Mouse (Mus musculus): ENCODE measurements around the gene Sycp2l. TPM values are rescaled to one million over a fixed set of nuclear protein-coding genes. Genes with fewer than 3 reads are reported as not detected.
A peak's percentile ranks its signal among the peaks of the same experiment; 100 is the strongest.

The Sycp2l gene
- 0.23 and 0.30 TPM in 2 replicates for polyA plus RNA-seq (2014; fragmentation: Nextera tagmentation; extraction: Ambion mirVana)

DNA sequence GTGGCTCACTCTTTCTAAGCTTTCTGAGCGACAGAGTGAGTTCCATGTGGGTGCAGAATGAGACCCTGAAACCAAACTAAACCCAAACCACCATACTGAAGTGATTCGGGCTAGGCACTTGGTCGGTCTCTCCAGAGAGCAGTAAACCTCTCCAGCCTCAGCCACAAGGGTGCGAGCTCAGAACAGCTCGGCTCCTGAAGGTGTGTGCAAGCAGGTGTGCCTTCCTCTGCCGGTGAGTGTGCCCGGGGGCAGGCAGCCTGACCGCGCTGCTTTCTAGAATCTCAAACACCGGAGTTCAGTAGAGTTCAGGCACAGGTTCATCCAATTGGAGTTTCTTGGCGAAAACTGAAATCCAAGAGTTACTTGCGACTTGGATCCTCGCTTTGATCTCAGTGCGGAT lies at the start of gene Sycp2l:
Gene Sycp2l, plus strand, starts transcription at position 368 of the 400 bp plus-strand sequence.
- WGBS = 20% methylated on average over 14 of the region's 14 CpGs
- Histone ChIP-seq H3K9me3 (ENCODE audit: control insufficient read depth, low read length) (no peaks in the 10 kb centered on the region), H3K27ac (ENCODE audit: low read depth) (no peak within 1 kb of the TSS), H3K4me1 (replicated peaks; ENCODE audit: control insufficient read depth, insufficient read depth, low read length) (no peaks in the 10 kb centered on the region), H3K9ac (ENCODE audit: low read length) (no peak within 1 kb of the TSS), H3K4me3 (ENCODE audit: low read depth, low read length) (peak within 1 kb of the TSS; percentile 13; the same call in 1 of the 2 replicates), H3K36me3 (ENCODE audit: control insufficient read depth, insufficient read depth, low read length) (no peaks in the 10 kb centered on the region), H3K27me3 (replicated peaks; ENCODE audit: control insufficient read depth, insufficient read depth, low read length) (0 out of 2 replicates have a peak, but pooled peaks cover 12% of the 10 kb centered on the region), H3K4me2 (ENCODE audit: low read length) (peak within 1 kb of the TSS; percentile 42)
- peak; percentile 72; the same call in 1 of the 2 replicates for ATAC-seq (replicated peaks; ENCODE audit: low FRiP score, low TSS enrichment, low read depth)
- peak; percentile 61 for DNase-seq (ENCODE audit: low spot score)

DNA sequence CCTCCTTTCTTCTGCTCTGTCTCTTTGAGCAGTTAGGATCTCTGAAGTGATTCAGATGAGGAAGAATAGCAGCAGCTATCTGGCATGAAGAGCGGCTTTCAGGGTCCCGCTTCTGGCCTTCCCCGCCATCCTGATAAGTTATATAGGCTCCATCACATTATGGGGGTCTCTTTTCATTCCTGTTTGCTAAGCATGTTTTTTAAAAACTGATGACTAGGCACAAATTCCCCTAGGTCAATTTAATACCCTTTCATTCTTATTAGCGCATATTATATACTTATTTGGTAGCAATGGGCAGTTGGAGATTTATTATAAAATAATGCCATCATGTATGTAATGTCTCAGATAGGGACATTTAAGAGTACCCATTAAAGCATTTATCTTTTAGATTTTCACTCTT lies 46.5 kb upstream of the Sycp2l start:
- Histone ChIP-seq H3K9me3 (ENCODE audit: control insufficient read depth, low read length) (no peaks in the 10 kb centered on the region), H3K4me1 (replicated peaks; ENCODE audit: control insufficient read depth, insufficient read depth, low read length) (no peaks in the 10 kb centered on the region), H3K27me3 (replicated peaks; ENCODE audit: control insufficient read depth, insufficient read depth, low read length) (no peaks in the 10 kb centered on the region), H3K4me3 (ENCODE audit: low read depth, low read length) (no peak overlapping the region), H3K9ac (ENCODE audit: low read length) (no peak overlapping the region), H3K27ac (ENCODE audit: low read depth) (no peak overlapping the region), H3K4me2 (ENCODE audit: low read length) (no peak overlapping the region), H3K36me3 (ENCODE audit: control insufficient read depth, insufficient read depth, low read length) (no peaks in the 10 kb centered on the region)
- DNase-seq (ENCODE audit: low spot score) (no peak), ATAC-seq (replicated peaks; ENCODE audit: low FRiP score, low TSS enrichment, low read depth) (no peak)
- 98% methylated on average over 4 of the region's 4 CpGs for whole genome bisulfite sequencing

DNA sequence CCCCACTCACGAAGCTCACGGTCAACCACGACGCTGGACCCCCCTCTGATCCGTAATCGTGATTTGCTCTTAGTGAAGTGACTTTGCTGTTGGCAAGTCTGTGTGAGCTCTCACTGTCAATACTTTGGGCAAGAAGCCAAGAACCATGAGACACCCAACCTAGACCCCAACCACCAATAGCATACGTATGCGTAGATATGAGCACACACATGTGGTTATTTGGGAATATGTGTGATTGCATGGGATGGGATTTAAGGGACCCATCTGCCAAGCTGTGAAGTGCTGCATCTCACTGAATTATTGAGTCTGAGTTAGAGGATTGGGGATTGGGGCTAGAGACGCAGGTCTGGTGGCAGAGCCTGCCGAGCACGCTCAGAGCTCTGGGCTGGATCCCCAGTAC lies 42.5 kb upstream of the Sycp2l start:
- DNase-seq (ENCODE audit: low spot score) (no peak), ATAC-seq (replicated peaks; ENCODE audit: low FRiP score, low TSS enrichment, low read depth) (no peak)
- Histone ChIP-seq H3K36me3 (ENCODE audit: control insufficient read depth, insufficient read depth, low read length) (no peaks in the 10 kb centered on the region), H3K4me1 (replicated peaks; ENCODE audit: control insufficient read depth, insufficient read depth, low read length) (no peaks in the 10 kb centered on the region), H3K27ac (ENCODE audit: low read depth) (no peak overlapping the region), H3K9ac (ENCODE audit: low read length) (no peak overlapping the region), H3K4me2 (ENCODE audit: low read length) (no peak overlapping the region), H3K27me3 (replicated peaks; ENCODE audit: control insufficient read depth, insufficient read depth, low read length) (no peaks in the 10 kb centered on the region), H3K4me3 (ENCODE audit: low read depth, low read length) (no peak overlapping the region), H3K9me3 (ENCODE audit: control insufficient read depth, low read length) (no peaks in the 10 kb centered on the region)
- 93% methylated on average over 11 of the region's 11 CpGs for WGBS

DNA sequence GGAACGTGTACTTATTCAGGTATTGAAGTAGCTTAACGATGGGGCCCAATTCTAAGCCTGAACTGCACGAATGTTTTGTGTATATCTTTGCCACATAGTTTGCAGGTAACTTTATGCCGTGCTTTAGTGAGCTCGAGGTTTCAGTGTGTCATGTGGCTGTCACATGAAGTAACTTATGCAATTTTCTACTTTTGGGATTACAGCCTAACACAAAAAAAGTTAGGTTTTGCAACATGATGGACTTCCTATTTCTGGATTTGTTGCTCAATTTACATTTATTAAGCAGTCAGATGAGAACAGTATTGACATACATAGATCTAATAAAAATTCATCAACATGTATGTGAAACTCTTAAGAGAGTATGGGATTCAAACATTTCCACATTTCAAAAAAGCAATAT lies 40.3 kb upstream of the Sycp2l start:
- H3K4me1 ChIP-seq (replicated peaks; ENCODE audit: control insufficient read depth, insufficient read depth, low read length) = no peaks in the 10 kb centered on the region
- peaks cover 7% of the 10 kb centered on the region for H3K27me3 ChIP-seq (replicated peaks; ENCODE audit: control insufficient read depth, insufficient read depth, low read length)
- ATAC-seq (replicated peaks; ENCODE audit: low FRiP score, low TSS enrichment, low read depth) (no peak), DNase-seq (ENCODE audit: low spot score) (no peak)
- WGBS = 84% methylated on average over 5 of the region's 5 CpGs
- no peaks in the 10 kb centered on the region for H3K36me3 ChIP-seq (ENCODE audit: control insufficient read depth, insufficient read depth, low read length)
- H3K4me2 ChIP-seq (ENCODE audit: low read length) = no peak overlapping the region
- H3K4me3 ChIP-seq (ENCODE audit: low read depth, low read length) = no peak overlapping the region
- no peak overlapping the region for H3K27ac ChIP-seq (ENCODE audit: low read depth)
- H3K9ac ChIP-seq (ENCODE audit: low read length) = no peak overlapping the region
- H3K9me3 ChIP-seq (ENCODE audit: control insufficient read depth, low read length) = no peaks in the 10 kb centered on the region

DNA sequence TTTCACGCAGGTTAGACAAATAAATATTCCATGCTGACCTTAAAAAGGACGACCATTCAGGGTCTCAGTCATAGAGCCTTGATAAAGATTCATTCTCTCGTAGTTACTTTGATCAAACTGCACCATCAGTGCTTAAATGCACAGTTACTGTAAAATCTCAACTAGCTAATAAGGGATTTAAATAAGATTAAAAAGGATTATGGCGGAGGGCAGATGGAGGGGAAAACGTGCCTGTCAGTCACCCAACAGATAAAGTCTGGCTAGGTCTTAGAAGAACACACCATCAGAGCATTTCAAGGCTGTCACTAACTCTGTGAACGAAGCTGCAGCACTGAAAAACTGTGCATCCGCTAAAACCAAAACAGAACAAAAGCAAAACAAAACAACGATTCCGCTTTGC lies 36.2 kb upstream of the Sycp2l start:
- no peak overlapping the region for H3K9ac ChIP-seq (ENCODE audit: low read length)
- ATAC-seq (replicated peaks; ENCODE audit: low FRiP score, low TSS enrichment, low read depth) = no peak
- WGBS = 67% methylated on average over 9 of the region's 9 CpGs

DNA sequence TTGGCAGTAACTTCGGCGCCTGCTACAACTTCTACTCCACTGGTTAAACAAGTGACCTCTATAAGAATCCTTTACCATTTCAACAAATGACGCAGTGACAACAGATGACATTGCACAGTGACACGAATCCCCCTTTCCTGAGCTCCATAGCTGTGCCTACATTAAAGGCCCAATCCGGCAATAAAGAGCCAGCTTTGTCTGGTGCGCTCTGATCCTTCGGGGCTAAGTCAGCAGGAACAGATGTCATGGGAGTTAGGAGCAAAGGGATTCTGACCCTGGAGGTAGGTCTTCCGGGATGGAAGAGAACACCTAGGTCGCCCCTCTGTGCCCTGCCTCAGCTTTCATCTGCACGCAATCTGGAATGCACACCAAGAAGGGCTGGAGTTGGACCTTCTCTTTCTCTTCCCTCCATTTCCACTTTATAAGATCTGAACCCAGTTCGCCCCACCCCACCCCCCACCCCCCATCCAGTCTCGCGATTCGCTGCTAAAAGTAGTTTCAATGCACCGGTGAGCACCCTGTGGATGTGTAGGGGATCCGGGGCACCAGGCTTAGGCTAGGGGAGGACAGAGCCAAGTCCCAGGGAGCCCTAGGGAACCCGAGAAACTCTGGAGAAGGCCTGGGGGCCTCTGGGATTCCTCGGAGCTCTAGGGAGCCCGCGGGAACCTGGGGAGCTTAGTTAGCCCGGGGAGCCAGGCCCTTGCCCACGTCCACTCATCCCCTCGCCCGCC lies 35.3 kb upstream of the Sycp2l start:
- H3K4me3 ChIP-seq (ENCODE audit: low read depth, low read length) = peak overlapping the region; percentile 43
- H3K27me3 ChIP-seq (replicated peaks; ENCODE audit: control insufficient read depth, insufficient read depth, low read length) = peaks cover 8% of the 10 kb centered on the region
- H3K9ac ChIP-seq (ENCODE audit: low read length) = peak overlapping the region; percentile 43
- no peaks in the 10 kb centered on the region for H3K4me1 ChIP-seq (replicated peaks; ENCODE audit: control insufficient read depth, insufficient read depth, low read length)
- DNase-seq (ENCODE audit: low spot score) (peak; percentile 55), ATAC-seq (replicated peaks; ENCODE audit: low FRiP score, low TSS enrichment, low read depth) (no peak; the same call in 1 of the 2 replicates)
- no peaks in the 10 kb centered on the region for H3K36me3 ChIP-seq (ENCODE audit: control insufficient read depth, insufficient read depth, low read length)
- H3K9me3 ChIP-seq (ENCODE audit: control insufficient read depth, low read length) = no peaks in the 10 kb centered on the region
- H3K27ac ChIP-seq (ENCODE audit: low read depth) = no peak overlapping the region
- peak overlapping the region; percentile 81 for H3K4me2 ChIP-seq (ENCODE audit: low read length)
- WGBS = 9% methylated on average over 24 of the region's 24 CpGs

More for the DNA sequence above, 36.2 kb upstream of the Sycp2l start:
- no peak overlapping the region for H3K4me2 ChIP-seq (ENCODE audit: low read length)
- H3K9me3 ChIP-seq (ENCODE audit: control insufficient read depth, low read length) = no peaks in the 10 kb centered on the region
- no peaks in the 10 kb centered on the region for H3K4me1 ChIP-seq (replicated peaks; ENCODE audit: control insufficient read depth, insufficient read depth, low read length)
- no peaks in the 10 kb centered on the region for H3K36me3 ChIP-seq (ENCODE audit: control insufficient read depth, insufficient read depth, low read length)
- no peak overlapping the region for H3K27ac ChIP-seq (ENCODE audit: low read depth)
- peaks cover 8% of the 10 kb centered on the region for H3K27me3 ChIP-seq (replicated peaks; ENCODE audit: control insufficient read depth, insufficient read depth, low read length)
- H3K4me3 ChIP-seq (ENCODE audit: low read depth, low read length) = no peak overlapping the region
- no peak for DNase-seq (ENCODE audit: low spot score)

DNA sequence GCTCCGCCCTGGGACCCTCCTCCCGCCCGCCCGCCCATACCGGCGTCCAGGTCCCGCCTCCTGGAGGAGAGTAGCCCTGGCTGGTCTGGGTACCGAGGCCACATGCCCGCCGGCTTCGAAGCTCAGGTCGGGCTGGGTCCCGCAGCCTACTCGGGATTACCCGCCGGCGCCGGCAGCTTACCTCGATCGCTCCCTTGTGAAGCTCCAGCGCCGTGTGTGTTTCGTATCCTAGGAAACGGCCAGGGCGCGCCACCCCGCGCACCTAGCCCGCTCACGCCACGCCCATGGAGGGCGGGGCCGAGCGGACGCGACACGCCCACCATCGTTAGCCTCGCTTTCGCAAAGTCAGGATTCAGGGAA lies 34.7 kb upstream of the Sycp2l start, which contains the start of gene Mak:
Gene Mak, minus strand, starts transcription at position 286 of the 360 bp plus-strand sequence.
- no peaks in the 10 kb centered on the region for H3K4me1 ChIP-seq (replicated peaks; ENCODE audit: control insufficient read depth, insufficient read depth, low read length)
- no peaks in the 10 kb centered on the region for H3K36me3 ChIP-seq (ENCODE audit: control insufficient read depth, insufficient read depth, low read length)
- peak; percentile 90 for DNase-seq (ENCODE audit: low spot score)
- H3K4me2 ChIP-seq (ENCODE audit: low read length) = peak within 1 kb of the TSS; percentile 81
- H3K9ac ChIP-seq (ENCODE audit: low read length) = peak within 1 kb of the TSS; percentile 43
- H3K9me3 ChIP-seq (ENCODE audit: control insufficient read depth, low read length) = no peaks in the 10 kb centered on the region
- peaks cover 8% of the 10 kb centered on the region for H3K27me3 ChIP-seq (replicated peaks; ENCODE audit: control insufficient read depth, insufficient read depth, low read length)
- WGBS = under 1% methylated on average over 39 of the region's 40 CpGs
- ATAC-seq (replicated peaks; ENCODE audit: low FRiP score, low TSS enrichment, low read depth) = peak; percentile 90
- peak within 1 kb of the TSS; percentile 43 for H3K4me3 ChIP-seq (ENCODE audit: low read depth, low read length)
- H3K27ac ChIP-seq (ENCODE audit: low read depth) = no peak within 1 kb of the TSS

DNA sequence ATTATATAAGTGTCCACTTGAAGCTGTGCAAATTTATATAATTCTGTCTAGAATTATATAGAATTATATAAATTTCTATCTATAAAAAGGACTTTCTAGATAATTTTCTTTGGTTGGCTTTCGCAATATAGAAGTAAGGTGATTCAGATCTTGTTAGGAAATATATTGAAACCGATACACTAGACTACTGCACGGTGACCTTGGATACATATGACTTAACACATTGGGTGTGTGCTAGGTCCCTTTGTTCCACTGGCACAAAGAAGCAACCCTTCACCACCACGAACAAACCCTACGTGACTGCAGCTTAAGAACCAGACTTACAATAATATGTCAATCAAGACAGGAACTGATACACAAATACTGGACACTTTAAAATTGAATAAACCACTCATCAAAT lies 34.2 kb upstream of the Sycp2l start:
- DNase-seq (ENCODE audit: low spot score) (no peak), ATAC-seq (replicated peaks; ENCODE audit: low FRiP score, low TSS enrichment, low read depth) (no peak)
- Histone ChIP-seq H3K9me3 (ENCODE audit: control insufficient read depth, low read length) (no peaks in the 10 kb centered on the region), H3K4me1 (replicated peaks; ENCODE audit: control insufficient read depth, insufficient read depth, low read length) (no peaks in the 10 kb centered on the region), H3K27me3 (replicated peaks; ENCODE audit: control insufficient read depth, insufficient read depth, low read length) (peaks cover 8% of the 10 kb centered on the region), H3K27ac (ENCODE audit: low read depth) (no peak overlapping the region), H3K4me2 (ENCODE audit: low read length) (peak overlapping the region; percentile 81), H3K4me3 (ENCODE audit: low read depth, low read length) (no peak overlapping the region), H3K9ac (ENCODE audit: low read length) (no peak overlapping the region), H3K36me3 (ENCODE audit: control insufficient read depth, insufficient read depth, low read length) (no peaks in the 10 kb centered on the region)
- 59% methylated on average over 5 of the region's 5 CpGs for WGBS

DNA sequence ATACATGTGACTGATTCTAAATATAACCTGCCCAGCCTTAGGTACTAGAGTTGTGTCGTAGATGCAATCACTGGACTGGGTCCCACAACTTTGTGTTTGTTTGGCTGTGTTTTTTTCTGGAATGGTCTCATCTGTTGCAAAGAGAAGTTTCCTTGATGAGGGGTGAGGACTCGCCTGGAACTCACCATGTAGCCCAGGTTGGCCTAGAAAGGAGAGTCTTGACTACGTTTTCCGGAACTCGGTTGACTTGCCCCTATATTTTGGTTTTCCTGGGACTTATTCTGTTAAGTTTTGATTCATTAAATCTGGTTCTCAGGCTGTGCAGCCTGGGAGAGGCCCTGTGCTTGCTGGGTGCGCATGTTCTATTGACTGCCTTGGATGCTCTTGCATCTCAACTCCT lies 33.4 kb upstream of the Sycp2l start:
- ATAC-seq (replicated peaks; ENCODE audit: low FRiP score, low TSS enrichment, low read depth) = no peak
- H3K4me2 ChIP-seq (ENCODE audit: low read length) = no peak overlapping the region

More for the DNA sequence above, 33.4 kb upstream of the Sycp2l start:
- Histone ChIP-seq H3K9me3 (ENCODE audit: control insufficient read depth, low read length) (no peaks in the 10 kb centered on the region), H3K4me3 (ENCODE audit: low read depth, low read length) (no peak overlapping the region), H3K27ac (ENCODE audit: low read depth) (no peak overlapping the region), H3K36me3 (ENCODE audit: control insufficient read depth, insufficient read depth, low read length) (no peaks in the 10 kb centered on the region), H3K4me1 (replicated peaks; ENCODE audit: control insufficient read depth, insufficient read depth, low read length) (no peaks in the 10 kb centered on the region), H3K9ac (ENCODE audit: low read length) (no peak overlapping the region), H3K27me3 (replicated peaks; ENCODE audit: control insufficient read depth, insufficient read depth, low read length) (peaks cover 8% of the 10 kb centered on the region)
- 90% methylated on average over 6 of the region's 6 CpGs for WGBS
- no peak for DNase-seq (ENCODE audit: low spot score)

Measured in intestine, embryonic 14.5 days (tissue).